Mouse (Mus musculus) intestine, embryonic 16.5 days (tissue): Measurements from ENCODE around the gene Pms1. TPM values are rescaled to one million over a fixed set of nuclear protein-coding genes. Genes with fewer than 3 reads are reported as not detected.

ENCODE experiments used
- polyA plus RNA-seq: library from polyadenylated mRNA; unstranded; fragments of >200 nt; fragmentation: Nextera tagmentation; extraction: Ambion mirVana; gene quantifications from 2 replicates; pipeline ENCODE4 v1.2.1, GENCODE M21; 2015

Gene Pms1
- polyA plus RNA-seq, 1 experiment from 2014 or later = 12.2 TPM

Other genes starting within 250 kb of the Pms1 start
- not detected in 2 replicates for gene Mstn, start 235.4 kb downstream of the Pms1 start, polyA plus RNA-seq
- not detected in 2 replicates for gene 1700019A02Rik, start 109.4 kb downstream of the Pms1 start, polyA plus RNA-seq
- gene Ormdl1, start 77 bp upstream of the Pms1 start, polyA plus RNA-seq = 54.6 and 54.8 TPM in 2 replicates
- gene Gm28778, start 93 bp upstream of the Pms1 start, polyA plus RNA-seq = not detected in 2 replicates
- 25.2 and 25.7 TPM in 2 replicates for gene Osgepl1, start 16.6 kb upstream of the Pms1 start, polyA plus RNA-seq
- 7.5 TPM in 1 of 2 replicates, not detected in the other for gene Asdurf, start 55.6 kb upstream of the Pms1 start, polyA plus RNA-seq
- gene Gm28551, start 55.6 kb upstream of the Pms1 start, polyA plus RNA-seq = 0.39 and 0.53 TPM in 2 replicates
- gene Asnsd1, start 55.7 kb upstream of the Pms1 start, polyA plus RNA-seq = 67.5 and 69.7 TPM in 2 replicates